Mouse (Mus musculus) monocyte, adult 5-6 weeks (primary cell): ENCODE data around the gene Ifitm7. TPM values are rescaled to one million over a fixed set of nuclear protein-coding genes. Genes with fewer than 3 reads are reported as not detected.

Source experiments
- ATAC-seq: fragments of 153-309, 156-312 bp; replicated peaks from 2 replicates; pipeline ENCODE4 v1.8.0; 2017; ENCODE audit warnings: mild to moderate bottlenecking; ENCODE audit not compliant: low TSS enrichment, insufficient number of reproducible peaks, severe bottlenecking, poor library complexity, low FRiP score
- total RNA-seq: library from RNA; stranded (forward); fragments of 200-1000, 200-491, 200-594 nt; gene quantifications from 3 replicates; pipeline ENCODE4 v1.2.3, GENCODE M21; 2017

Gene Ifitm7
- not detected in 3 replicates for total RNA-seq

- ATAC-seq = no peak
These were observed at the start of gene Ifitm7, which contains the start of gene 2900011O08Rik for GRCm38 (mm10) chr16:13986574-13987478. TSS of gene Ifitm7 (minus strand) at chr16:13986888. TSS of gene 2900011O08Rik (plus strand) at chr16:13986604.

GRCm38 (mm10) chr16:14033076-14033475, 46.4 kb upstream of the Ifitm7 start:
- no peak for ATAC-seq

GRCm38 (mm10) chr16:14030650-14031049, 44.0 kb upstream of the Ifitm7 start:
- no peak for ATAC-seq

GRCm38 (mm10) chr16:14029851-14030250, 43.2 kb upstream of the Ifitm7 start:
- no peak for ATAC-seq

- no peak for ATAC-seq
These were observed 42.4 kb upstream of the Ifitm7 start for GRCm38 (mm10) chr16:14029072-14029471.

- no peak for ATAC-seq
These were observed 38.7 kb upstream of the Ifitm7 start for GRCm38 (mm10) chr16:14025091-14025990.

GRCm38 (mm10) chr16:14021166-14021822, 34.6 kb upstream of the Ifitm7 start:
- ATAC-seq = no peak

- no peak for ATAC-seq
These were observed 30.6 kb upstream of the Ifitm7 start for GRCm38 (mm10) chr16:14017306-14017705.

GRCm38 (mm10) chr16:14009966-14010365, 23.3 kb upstream of the Ifitm7 start:
- ATAC-seq = no peak

GRCm38 (mm10) chr16:14008708-14009107, 22.0 kb upstream of the Ifitm7 start:
- ATAC-seq = no peak

GRCm38 (mm10) chr16:14008081-14008480, 21.4 kb upstream of the Ifitm7 start:
- no peak for ATAC-seq

GRCm38 (mm10) chr16:14005266-14005665, 18.6 kb upstream of the Ifitm7 start:
- no peak for ATAC-seq

GRCm38 (mm10) chr16:14004726-14005125, 18.0 kb upstream of the Ifitm7 start:
- ATAC-seq = no peak

- no peak for ATAC-seq
These were observed 17.5 kb upstream of the Ifitm7 start for GRCm38 (mm10) chr16:14004170-14004569.

GRCm38 (mm10) chr16:14003386-14004130, 16.9 kb upstream of the Ifitm7 start:
- no peak for ATAC-seq

GRCm38 (mm10) chr16:13994502-13994901, 7.8 kb upstream of the Ifitm7 start:
- no peak for ATAC-seq

GRCm38 (mm10) chr16:13994076-13994475, 7.4 kb upstream of the Ifitm7 start:
- no peak for ATAC-seq

GRCm38 (mm10) chr16:13992518-13993248, 6.0 kb upstream of the Ifitm7 start:
- no peak for ATAC-seq
